Mouse (Mus musculus) kidney, adult 2 months (tissue): Measurements from ENCODE around the gene Fus.
A peak's percentile ranks its signal among the peaks of the same experiment; 100 is the strongest.

Experiments used
- CTCF ChIP-seq: fragments of 200-500 bp; conservative IDR thresholded peaks from 2 replicates; pipeline ENCODE4 v1.5.1; 2011; ENCODE audit warnings: low read depth, mild to moderate bottlenecking, control low read depth, low read length, moderate library complexity, mixed read lengths; ENCODE audit not compliant: insufficient read depth, insufficient read length
- POLR2A ChIP-seq: fragments of 200-500 bp; IDR thresholded peaks from one replicate; pipeline ENCODE4 v1.6.1; 2011; ENCODE audit warnings: low read depth, low read length, control low read depth

- TF ChIP-seq POLR2A: peak; percentile 99
- TF ChIP-seq CTCF: no peak
Observed at GRCm38 (mm10) chr7:127967004-127967921, at the start of gene Fus.
